Mouse (Mus musculus) lung, postnatal 0 days (tissue): ENCODE data around the gene Atp2b2. TPM values are rescaled to one million over a fixed set of nuclear protein-coding genes. Genes with fewer than 3 reads are reported as not detected.

ENCODE experiments used
- ATAC-seq: fragments of 200-750 bp; cut with Nextera tagmentation; 2 replicates; pipeline ENCODE4 v1.8.0; 2017; ENCODE audit warnings: moderate library complexity
- DNase-seq: peaks from one replicate; pipeline ENCODE4 v3.0.0-alpha.2; 2016; ENCODE audit warnings: low spot score
- H3K27ac ChIP-seq: fragments of 300-500 bp; sonication (generic); 2 replicates; pipeline ENCODE4 v1.5.1; 2014; ENCODE audit warnings: antibody characterized with exemption, mild to moderate bottlenecking, low read length, mixed read lengths
- H3K27me3 ChIP-seq: fragments of 300-500 bp; sonication (generic); replicated peaks from 2 replicates; pipeline ENCODE4 v1.6.1; 2014; ENCODE audit warnings: low read length, mixed read lengths; ENCODE audit not compliant: insufficient read depth
- H3K36me3 ChIP-seq: fragments of 300-500 bp; sonication (generic); 2 replicates; pipeline ENCODE4 v1.6.1; 2014; ENCODE audit warnings: low read length, mixed read lengths; ENCODE audit not compliant: insufficient read depth
- H3K4me1 ChIP-seq: fragments of 300-500 bp; sonication (generic); 2 replicates; pipeline ENCODE4 v1.6.1; 2014; ENCODE audit warnings: antibody characterized with exemption, low read depth, low read length, mixed read lengths; ENCODE audit not compliant: insufficient read depth
- H3K4me2 ChIP-seq: fragments of 300-500 bp; sonication (generic); replicated peaks from 2 replicates; pipeline ENCODE4 v1.6.1; 2014; ENCODE audit warnings: low read depth, mild to moderate bottlenecking, low read length, moderate library complexity, mixed read lengths
- H3K4me3 ChIP-seq: fragments of 300-500 bp; sonication (generic); 2 replicates; pipeline ENCODE4 v1.5.1; 2014; ENCODE audit warnings: low read depth, low read length
- H3K9ac ChIP-seq: fragments of 300-500 bp; sonication (generic); replicated peaks from 2 replicates; pipeline ENCODE4 v1.6.1; 2014; ENCODE audit warnings: low read depth, mild to moderate bottlenecking
- H3K9me3 ChIP-seq: fragments of 300-500 bp; sonication (generic); 2 replicates; pipeline ENCODE4 v1.6.1; 2016; ENCODE audit warnings: low read length, mixed read lengths
- CTCF ChIP-seq: IDR thresholded peaks from 2 replicates; pipeline ENCODE4 v1.5.1; 2016; ENCODE audit warnings: antibody characterized with exemption, mild to moderate bottlenecking
- EP300 ChIP-seq: IDR thresholded peaks from 2 replicates; pipeline ENCODE4 v1.6.1; 2016; ENCODE audit warnings: antibody characterized with exemption, mild to moderate bottlenecking, control low read depth
- WGBS: fragments of 180-500 bp; shearing (Covaris S2); extraction: QIAGEN DNeasy Blood & Tissue Kit; methylation state at CpG from one replicate; pipeline ENCODE4 v1.1.7; 2014; 5-methylcytosine and 5-hydroxymethylcytosine counted together
- polyA plus RNA-seq: library from polyadenylated mRNA; unstranded; fragments of >200 nt; fragmentation: Nextera tagmentation; extraction: Ambion mirVana; gene quantifications from 2 replicates; pipeline ENCODE4 v1.2.1, GENCODE M21; 2015

Gene Atp2b2
- polyA plus RNA-seq, 1 experiment from 2014 or later, result 0.63 TPM

DNA sequence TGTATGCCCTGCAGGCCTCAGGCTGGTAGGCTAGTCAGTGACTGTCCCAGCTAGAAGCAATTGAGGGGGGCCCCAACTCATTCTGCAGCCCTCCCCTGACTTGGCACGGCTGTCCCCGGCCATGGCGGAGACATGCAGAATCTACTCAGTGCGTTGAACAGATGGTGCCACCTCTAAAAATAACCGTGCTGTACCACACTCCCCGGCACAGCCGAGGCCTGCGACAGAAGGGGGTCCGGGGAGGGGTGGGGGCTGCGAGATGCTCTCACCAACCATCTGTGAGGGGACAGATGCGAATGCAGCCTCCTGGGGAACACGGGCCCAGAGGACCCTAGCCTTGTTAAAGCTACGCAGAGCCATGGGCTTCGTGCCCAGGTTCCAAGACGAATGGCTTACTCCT lies 185.6 kb downstream of the Atp2b2 start:
- Histone ChIP-seq H3K4me1 (no peaks in the 10 kb centered on the region), H3K27ac (no peak overlapping the region), H3K9ac (no peak overlapping the region), H3K36me3 (no peaks in the 10 kb centered on the region), H3K27me3 (no peaks in the 10 kb centered on the region), H3K4me3 (no peak overlapping the region), H3K4me2 (no peak overlapping the region), H3K9me3 (no peaks in the 10 kb centered on the region)
- ATAC-seq (no peak), DNase-seq (no peak)
- TF ChIP-seq EP300 (no peak), CTCF (no peak)
- 79% methylated on average over 15 of the region's 15 CpGs for WGBS

GRCm38 (mm10) chr6:113856095-113856646 lies 186.2 kb downstream of the Atp2b2 start:
- Histone ChIP-seq H3K36me3 (no peaks in the 10 kb centered on the region), H3K27me3 (no peaks in the 10 kb centered on the region), H3K27ac (no peak overlapping the region), H3K9ac (no peak overlapping the region), H3K4me2 (no peak overlapping the region), H3K4me3 (no peak overlapping the region), H3K4me1 (no peaks in the 10 kb centered on the region), H3K9me3 (no peaks in the 10 kb centered on the region)
- no peak for DNase-seq
- no peak for ATAC-seq
- 70% methylated on average over 1 of the region's 1 CpGs for WGBS
- TF ChIP-seq EP300 (no peak), CTCF (no peak)

DNA sequence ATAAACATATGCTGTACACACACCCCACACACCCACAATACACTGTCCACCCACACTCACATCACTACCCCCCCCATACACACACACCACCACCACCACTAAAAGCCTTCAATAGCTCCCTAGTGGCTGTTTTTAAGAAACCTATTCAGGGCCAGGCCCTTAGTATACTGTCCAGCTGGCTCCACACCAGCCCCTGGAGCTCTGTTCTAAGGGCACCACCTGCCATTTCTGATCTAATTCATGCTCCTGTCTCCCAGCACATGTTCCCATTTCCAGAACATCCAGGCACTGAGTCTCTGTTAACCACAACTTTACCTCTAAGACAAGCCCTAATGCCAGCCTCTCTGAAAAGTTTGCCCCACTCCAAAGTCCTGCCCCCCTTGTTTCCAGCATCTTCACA lies 186.8 kb downstream of the Atp2b2 start:
- Histone ChIP-seq H3K4me1 (no peaks in the 10 kb centered on the region), H3K9ac (no peak overlapping the region), H3K36me3 (no peaks in the 10 kb centered on the region), H3K9me3 (no peaks in the 10 kb centered on the region), H3K4me3 (no peak overlapping the region), H3K4me2 (no peak overlapping the region), H3K27me3 (no peaks in the 10 kb centered on the region), H3K27ac (no peak overlapping the region)
- ATAC-seq, result no peak
- no peak for TF ChIP-seq EP300
- TF ChIP-seq CTCF, result no peak
- DNase-seq, result no peak

GRCm38 (mm10) chr6:113852318-113852717 lies 190.1 kb downstream of the Atp2b2 start:
- 7% methylated on average over 3 of the region's 3 CpGs for WGBS
- ATAC-seq (peak; percentile 72), DNase-seq (peak; percentile 82)
- TF ChIP-seq EP300, result 0 out of 2 replicates have a peak, but pooled peaks have one; percentile 10
- TF ChIP-seq CTCF, result no peak
- Histone ChIP-seq H3K4me2 (no peak overlapping the region), H3K4me1 (no peaks in the 10 kb centered on the region), H3K4me3 (no peak overlapping the region), H3K9ac (no peak overlapping the region), H3K27ac (no peak overlapping the region), H3K36me3 (no peaks in the 10 kb centered on the region), H3K9me3 (no peaks in the 10 kb centered on the region), H3K27me3 (no peaks in the 10 kb centered on the region)

DNA sequence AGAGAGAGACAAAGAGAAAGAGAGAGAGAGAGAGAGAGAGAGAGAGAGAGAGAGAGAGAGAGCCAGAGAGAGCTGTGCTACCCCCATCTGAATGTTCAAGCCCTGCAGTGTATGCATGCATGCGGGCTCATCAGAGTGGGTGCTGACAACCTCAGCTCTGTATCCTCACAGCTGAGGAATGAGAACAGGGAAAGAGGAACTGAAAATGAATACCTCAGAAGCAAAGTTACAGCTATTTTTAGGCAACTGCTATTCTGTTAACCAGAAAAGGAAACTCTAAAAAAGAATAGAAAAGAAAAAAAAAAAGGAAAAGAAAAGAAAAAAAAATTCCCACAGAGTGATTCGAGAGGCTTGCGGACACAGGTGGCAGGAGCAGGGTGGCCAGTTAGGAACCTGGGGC lies 192.6 kb downstream of the Atp2b2 start:
- Histone ChIP-seq H3K27me3 (no peaks in the 10 kb centered on the region), H3K9me3 (no peaks in the 10 kb centered on the region), H3K4me3 (no peak overlapping the region), H3K4me2 (no peak overlapping the region), H3K4me1 (no peaks in the 10 kb centered on the region), H3K27ac (no peak overlapping the region), H3K36me3 (no peaks in the 10 kb centered on the region), H3K9ac (no peak overlapping the region)
- ATAC-seq, result no peak
- 89% methylated on average over 3 of the region's 3 CpGs for WGBS
- DNase-seq, result no peak
- no peak for TF ChIP-seq CTCF
- no peak for TF ChIP-seq EP300

DNA sequence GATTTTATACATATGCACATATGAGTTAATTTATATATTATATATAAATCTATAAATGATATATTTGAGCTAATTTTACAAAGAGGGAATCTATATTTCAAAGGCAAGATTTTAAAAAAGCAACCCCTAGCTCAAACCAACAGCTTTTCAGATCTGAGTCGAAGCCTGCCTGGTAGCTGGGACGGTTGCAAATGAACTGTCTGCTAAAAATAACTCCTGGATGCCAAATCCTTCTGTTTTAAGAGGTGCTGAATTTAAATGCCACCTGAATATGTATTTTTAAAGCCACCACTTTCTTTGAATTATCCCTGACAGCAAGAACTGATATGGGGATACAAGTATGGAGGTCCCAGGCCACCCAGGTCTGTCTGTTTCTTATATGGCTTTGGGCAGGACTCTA lies 193.8 kb downstream of the Atp2b2 start:
- no peak for DNase-seq
- WGBS, result 54% methylated on average over 2 of the region's 2 CpGs
- H3K4me2 ChIP-seq, result no peak overlapping the region
- no peaks in the 10 kb centered on the region for H3K36me3 ChIP-seq
- no peaks in the 10 kb centered on the region for H3K27me3 ChIP-seq
- H3K9ac ChIP-seq, result no peak overlapping the region
- TF ChIP-seq CTCF (no peak), EP300 (no peak)
- no peak overlapping the region for H3K27ac ChIP-seq
- no peaks in the 10 kb centered on the region for H3K9me3 ChIP-seq
- no peaks in the 10 kb centered on the region for H3K4me1 ChIP-seq
- no peak for ATAC-seq
- H3K4me3 ChIP-seq, result no peak overlapping the region

DNA sequence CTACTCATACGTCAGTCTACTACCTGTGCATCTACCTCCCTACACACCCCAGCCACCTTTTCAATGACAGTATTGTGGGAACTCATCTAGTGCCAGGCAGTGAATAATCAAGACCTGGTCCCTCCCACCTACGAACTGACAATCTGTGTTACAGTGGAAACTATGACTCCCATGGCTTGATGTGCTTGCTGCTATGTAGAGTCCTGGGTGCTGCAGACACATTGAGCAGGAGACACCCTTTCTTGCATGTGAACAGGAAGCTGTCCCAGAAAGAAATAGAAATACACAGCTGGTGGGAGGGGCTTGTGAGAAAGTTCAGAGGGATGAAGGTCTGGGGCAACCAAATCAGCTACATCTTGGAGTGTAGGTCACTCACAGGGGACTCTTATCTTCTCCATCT lies 195.3 kb downstream of the Atp2b2 start:
- 75% methylated on average over 2 of the region's 2 CpGs for WGBS

More for the DNA sequence above, 195.3 kb downstream of the Atp2b2 start:
- no peaks in the 10 kb centered on the region for H3K9me3 ChIP-seq
- H3K36me3 ChIP-seq, result no peaks in the 10 kb centered on the region
- no peak overlapping the region for H3K4me3 ChIP-seq
- DNase-seq (no peak), ATAC-seq (no peak)
- H3K27ac ChIP-seq, result no peak overlapping the region
- no peaks in the 10 kb centered on the region for H3K4me1 ChIP-seq
- TF ChIP-seq CTCF (no peak), EP300 (no peak)
- H3K27me3 ChIP-seq, result no peaks in the 10 kb centered on the region
- H3K4me2 ChIP-seq, result no peak overlapping the region
- no peak overlapping the region for H3K9ac ChIP-seq
